Mouse (Mus musculus) C2C12 (cell line): ENCODE results near the gene E130308A19Rik. TPM values are rescaled to one million over a fixed set of nuclear protein-coding genes. Genes with fewer than 3 reads are reported as not detected.
"Not testable (repeated sequence)": the region's sequence is repeated elsewhere in the genome, so short reads cannot be mapped to it uniquely, and the experiment has no call there.

Source experiments
- H3K27me3 ChIP-seq: one replicate; pipeline ENCODE4 v1.6.1; 2011; ENCODE audit not compliant: control insufficient read depth, insufficient read depth, insufficient read length
- H3K36me3 ChIP-seq: one replicate; pipeline ENCODE4 v1.6.1; 2011; ENCODE audit not compliant: control insufficient read depth, insufficient read depth
- H3K4me3 ChIP-seq: one replicate; pipeline ENCODE4 v1.5.1; 2011; ENCODE audit warnings: mild to moderate bottlenecking, control low read depth; ENCODE audit not compliant: poor library complexity, insufficient read depth, severe bottlenecking
- H3K79me2 ChIP-seq: one replicate; pipeline ENCODE4 v1.6.1; 2011; ENCODE audit not compliant: control insufficient read depth, insufficient read depth
- H3K79me3 ChIP-seq: one replicate; pipeline ENCODE4 v1.6.1; 2011; ENCODE audit warnings: low read depth, control low read depth
- H3ac ChIP-seq: one replicate; pipeline ENCODE3; 2011; ENCODE audit warnings: low read depth; ENCODE audit not compliant: control insufficient read depth, insufficient read length
- CEBPB ChIP-seq: IDR thresholded peaks from one replicate; pipeline ENCODE4 v1.6.1; 2011; ENCODE audit warnings: low read depth, mild to moderate bottlenecking, control low read depth, moderate library complexity
- CTCF ChIP-seq: IDR thresholded peaks from one replicate; pipeline ENCODE4 v1.5.1; 2011; ENCODE audit not compliant: control insufficient read depth, insufficient read depth, insufficient read length
- FOSL1 ChIP-seq: IDR thresholded peaks from one replicate; pipeline ENCODE4 v1.8.0; 2011; ENCODE audit warnings: mild to moderate bottlenecking, low read length; ENCODE audit not compliant: poor library complexity, insufficient read depth, severe bottlenecking
- MAX ChIP-seq: IDR thresholded peaks from one replicate; pipeline ENCODE4 v1.6.1; 2011; ENCODE audit warnings: mild to moderate bottlenecking, control low read depth
- MYOD1 ChIP-seq: IDR thresholded peaks from one replicate; pipeline ENCODE4 v1.6.1; 2011; ENCODE audit warnings: low read depth; ENCODE audit not compliant: control insufficient read depth, insufficient read length
- MYOG ChIP-seq: IDR thresholded peaks from one replicate; pipeline ENCODE4 v1.6.1; 2011; ENCODE audit not compliant: control insufficient read depth, insufficient read length; ENCODE audit errors: extremely low read depth
- USF1 ChIP-seq: IDR thresholded peaks from one replicate; pipeline ENCODE4 v1.6.1; 2011; ENCODE audit warnings: low read depth, mild to moderate bottlenecking, control low read depth, moderate library complexity
- polyA plus RNA-seq: library from polyadenylated mRNA; unstranded; fragments of >200 nt; fragmentation: generic; extraction: Trizol; gene quantifications from one replicate; pipeline ENCODE4 v1.2.1, GENCODE M21; 2012; ENCODE audit warnings: missing spikeins

Gene E130308A19Rik
- polyA plus RNA-seq, 1 experiment = 1.8 TPM

GRCm38 (mm10) chr4:59783685-59784279, 157.8 kb downstream of the E130308A19Rik start:
- Histone ChIP-seq H3K36me3 (peaks cover 16% of the 10 kb centered on the region), H3K79me2 (peaks cover 48% of the 10 kb centered on the region), H3K27me3 (no peaks in the 10 kb centered on the region)

GRCm38 (mm10) chr4:59785412-59785811, 159.4 kb downstream of the E130308A19Rik start:
- H3K79me2 ChIP-seq = peaks cover 32% of the 10 kb centered on the region
- peaks cover under 1% of the 10 kb centered on the region for H3K36me3 ChIP-seq
- TF ChIP-seq MYOD1 = no peak
- TF ChIP-seq USF1 = no peak
- no peak for TF ChIP-seq MAX
- TF ChIP-seq CEBPB = no peak
- no peak for TF ChIP-seq FOSL1
- no peak for TF ChIP-seq MYOG
- no peak for TF ChIP-seq CTCF
- no peak overlapping the region for H3ac ChIP-seq
- no peak overlapping the region for H3K4me3 ChIP-seq
- H3K79me3 ChIP-seq = peaks cover 30% of the 10 kb centered on the region
- no peaks in the 10 kb centered on the region for H3K27me3 ChIP-seq

More at GRCm38 (mm10) chr4:59783685-59784279, 157.8 kb downstream of the E130308A19Rik start:
- Histone ChIP-seq H3K79me3 (peaks cover 44% of the 10 kb centered on the region), H3K4me3 (peak overlapping the region; percentile 87), H3ac (peak overlapping the region; percentile 94)
- TF ChIP-seq MAX = peak; percentile 54
- TF ChIP-seq MYOG = no peak

- Histone ChIP-seq H3K4me3 (no peak overlapping the region), H3K79me3 (peaks cover 19% of the 10 kb centered on the region), H3K27me3 (peaks cover 2% of the 10 kb centered on the region), H3ac (no peak overlapping the region), H3K79me2 (peaks cover 19% of the 10 kb centered on the region), H3K36me3 (no peaks in the 10 kb centered on the region)
- no peak for TF ChIP-seq FOSL1
- TF ChIP-seq USF1 = no peak
- TF ChIP-seq CTCF = peak; percentile 78
- no peak for TF ChIP-seq MYOG
Measured at GRCm38 (mm10) chr4:59786661-59787060, 160.7 kb downstream of the E130308A19Rik start.

GRCm38 (mm10) chr4:59787126-59787525, 161.1 kb downstream of the E130308A19Rik start:
- H3ac ChIP-seq = no peak overlapping the region
- no peaks in the 10 kb centered on the region for H3K36me3 ChIP-seq
- peaks cover 15% of the 10 kb centered on the region for H3K79me3 ChIP-seq
- no peak for TF ChIP-seq CTCF
- no peak for TF ChIP-seq USF1
- TF ChIP-seq CEBPB = no peak
- TF ChIP-seq MYOG = no peak
- no peak for TF ChIP-seq MAX
- no peak for TF ChIP-seq MYOD1
- TF ChIP-seq FOSL1 = no peak
- peaks cover 15% of the 10 kb centered on the region for H3K79me2 ChIP-seq
- H3K27me3 ChIP-seq = peaks cover 5% of the 10 kb centered on the region
- no peak overlapping the region for H3K4me3 ChIP-seq

GRCm38 (mm10) chr4:59789015-59789414, 163.0 kb downstream of the E130308A19Rik start:
- TF ChIP-seq FOSL1 = no peak
- no peak for TF ChIP-seq MAX
- TF ChIP-seq CEBPB = no peak
- TF ChIP-seq USF1 = no peak
- TF ChIP-seq MYOG = no peak
- no peak for TF ChIP-seq MYOD1
- TF ChIP-seq CTCF = no peak
- Histone ChIP-seq H3K79me2 (no peaks in the 10 kb centered on the region), H3ac (no peak overlapping the region), H3K36me3 (no peaks in the 10 kb centered on the region), H3K27me3 (peaks cover 9% of the 10 kb centered on the region), H3K4me3 (no peak overlapping the region), H3K79me3 (no peaks in the 10 kb centered on the region)

GRCm38 (mm10) chr4:59793626-59794025, 167.6 kb downstream of the E130308A19Rik start:
- H3K4me3 ChIP-seq, H3K36me3 ChIP-seq, H3K79me2 ChIP-seq, H3ac ChIP-seq, H3K27me3 ChIP-seq, H3K79me3 ChIP-seq: not testable (repeated sequence)
